Mouse (Mus musculus) forebrain, embryonic 16.5 days (tissue): ENCODE data around the gene Smad5. TPM values are rescaled to one million over a fixed set of nuclear protein-coding genes. Genes with fewer than 3 reads are reported as not detected.

Source experiments
- ATAC-seq: fragments of 200-750 bp; cut with Nextera tagmentation; 2 replicates; pipeline ENCODE4 v1.8.0; 2017; ENCODE audit warnings: mild to moderate bottlenecking, moderate library complexity
- H3K27ac ChIP-seq: fragments of 300-500 bp; sonication (generic); 2 replicates; pipeline ENCODE4 v1.5.1; 2014; ENCODE audit warnings: low read length, control low read depth
- H3K27me3 ChIP-seq: fragments of 300-500 bp; sonication (generic); replicated peaks from 2 replicates; pipeline ENCODE4 v1.6.1; 2014; ENCODE audit warnings: low read length; ENCODE audit not compliant: control insufficient read depth, insufficient read depth
- H3K36me3 ChIP-seq: fragments of 300-500 bp; sonication (generic); 2 replicates; pipeline ENCODE4 v1.6.1; 2014; ENCODE audit not compliant: control insufficient read depth, insufficient read depth
- H3K4me1 ChIP-seq: fragments of 300-500 bp; sonication (generic); replicated peaks from 2 replicates; pipeline ENCODE4 v1.6.1; 2014; ENCODE audit warnings: low read length; ENCODE audit not compliant: control insufficient read depth, insufficient read depth
- H3K4me2 ChIP-seq: fragments of 300-500 bp; sonication (generic); 2 replicates; pipeline ENCODE4 v1.6.1; 2014; ENCODE audit warnings: mild to moderate bottlenecking, low read length, control low read depth
- H3K4me3 ChIP-seq: fragments of 300-500 bp; sonication (generic); replicated peaks from 2 replicates; pipeline ENCODE4 v1.5.1; 2014; ENCODE audit warnings: mild to moderate bottlenecking, low read length, control low read depth
- H3K9ac ChIP-seq: fragments of 300-500 bp; sonication (generic); replicated peaks from 2 replicates; pipeline ENCODE4 v1.6.1; 2014; ENCODE audit warnings: low read depth, low read length, control low read depth
- H3K9me3 ChIP-seq: fragments of 300-500 bp; sonication (generic); 2 replicates; pipeline ENCODE4 v1.6.1; 2016; ENCODE audit warnings: low read length; ENCODE audit not compliant: control insufficient read depth
- WGBS: fragments of 180-500 bp; shearing (Covaris S2); extraction: QIAGEN DNeasy Blood & Tissue Kit; methylation state at CpG from one replicate; pipeline ENCODE4 v1.1.7; 2014; 5-methylcytosine and 5-hydroxymethylcytosine counted together
- polyA plus RNA-seq: library from polyadenylated mRNA; unstranded; fragments of >200 nt; fragmentation: Nextera tagmentation; extraction: Ambion mirVana; gene quantifications from 2 replicates; pipeline ENCODE4 v1.2.1, GENCODE M21; 2015

Smad5 gene
- 32.9 and 37.6 TPM in 2 replicates for polyA plus RNA-seq

- peak; percentile 74 for ATAC-seq
- 0 out of 2 replicates have a peak, but pooled peaks cover 3% of the 10 kb centered on the region for H3K36me3 ChIP-seq
- peak within 1 kb of the TSS; percentile 97 for H3K27ac ChIP-seq
- no peaks in the 10 kb centered on the region for H3K27me3 ChIP-seq
- 4% methylated on average over 56 of the region's 62 CpGs for WGBS
- no peaks in the 10 kb centered on the region for H3K9me3 ChIP-seq
- peak within 1 kb of the TSS; percentile 85 for H3K4me3 ChIP-seq
- peaks cover 51% of the 10 kb centered on the region for H3K4me1 ChIP-seq
- H3K9ac ChIP-seq = peak within 1 kb of the TSS; percentile 91
- H3K4me2 ChIP-seq = peak within 1 kb of the TSS; percentile 69
Measured at GRCm38 (mm10) chr13:56702469-56703221, at the start of gene Smad5. Gene Smad5, plus strand, starts transcription at chr13:56703010.

- H3K36me3 ChIP-seq = no peaks in the 10 kb centered on the region
- no peak overlapping the region for H3K4me2 ChIP-seq
- no peak overlapping the region for H3K27ac ChIP-seq
- WGBS = 85% methylated on average over 5 of the region's 5 CpGs
- no peak overlapping the region for H3K9ac ChIP-seq
- no peaks in the 10 kb centered on the region for H3K27me3 ChIP-seq
- ATAC-seq = no peak
- H3K4me1 ChIP-seq = no peaks in the 10 kb centered on the region
- no peaks in the 10 kb centered on the region for H3K9me3 ChIP-seq
- H3K4me3 ChIP-seq = no peak overlapping the region
Measured at GRCm38 (mm10) chr13:56654176-56654575, 48.6 kb upstream of the Smad5 start.

GRCm38 (mm10) chr13:56657946-56658512 is 44.8 kb upstream of the Smad5 start:
- H3K9me3 ChIP-seq = no peaks in the 10 kb centered on the region
- H3K27me3 ChIP-seq = no peaks in the 10 kb centered on the region
- no peak for ATAC-seq
- no peak overlapping the region for H3K9ac ChIP-seq
- no peak overlapping the region for H3K27ac ChIP-seq
- no peaks in the 10 kb centered on the region for H3K36me3 ChIP-seq
- WGBS = 33% methylated on average over 7 of the region's 7 CpGs
- H3K4me3 ChIP-seq = no peak overlapping the region
- no peak overlapping the region for H3K4me2 ChIP-seq
- no peaks in the 10 kb centered on the region for H3K4me1 ChIP-seq

GRCm38 (mm10) chr13:56658931-56659330 is 43.9 kb upstream of the Smad5 start:
- H3K9ac ChIP-seq = no peak overlapping the region
- WGBS = 72% methylated on average over 6 of the region's 6 CpGs
- ATAC-seq = no peak

GRCm38 (mm10) chr13:56661914-56662621 is 40.7 kb upstream of the Smad5 start:
- Histone ChIP-seq H3K27me3 (no peaks in the 10 kb centered on the region), H3K9me3 (no peaks in the 10 kb centered on the region), H3K9ac (no peak overlapping the region), H3K4me1 (no peaks in the 10 kb centered on the region), H3K4me3 (no peak overlapping the region), H3K4me2 (no peak overlapping the region), H3K27ac (no peak overlapping the region), H3K36me3 (no peaks in the 10 kb centered on the region)
- no peak for ATAC-seq
- WGBS = 64% methylated on average over 7 of the region's 7 CpGs

More at GRCm38 (mm10) chr13:56658931-56659330, 43.9 kb upstream of the Smad5 start:
- Histone ChIP-seq H3K27me3 (no peaks in the 10 kb centered on the region), H3K4me2 (no peak overlapping the region), H3K36me3 (no peaks in the 10 kb centered on the region), H3K9me3 (no peaks in the 10 kb centered on the region), H3K4me1 (no peaks in the 10 kb centered on the region), H3K27ac (no peak overlapping the region), H3K4me3 (no peak overlapping the region)

GRCm38 (mm10) chr13:56664256-56665170 is 38.3 kb upstream of the Smad5 start:
- Histone ChIP-seq H3K4me3 (no peak overlapping the region), H3K27me3 (no peaks in the 10 kb centered on the region), H3K9ac (no peak overlapping the region), H3K4me1 (no peaks in the 10 kb centered on the region), H3K4me2 (no peak overlapping the region), H3K27ac (no peak overlapping the region), H3K36me3 (no peaks in the 10 kb centered on the region), H3K9me3 (no peaks in the 10 kb centered on the region)
- ATAC-seq = no peak
- 80% methylated on average over 17 of the region's 17 CpGs for WGBS

- ATAC-seq = no peak
- Histone ChIP-seq H3K9ac (no peak overlapping the region), H3K4me2 (no peak overlapping the region), H3K27ac (no peak overlapping the region), H3K27me3 (no peaks in the 10 kb centered on the region), H3K4me1 (no peaks in the 10 kb centered on the region), H3K9me3 (no peaks in the 10 kb centered on the region), H3K4me3 (no peak overlapping the region), H3K36me3 (no peaks in the 10 kb centered on the region)
- WGBS = 58% methylated on average over 11 of the region's 11 CpGs
Measured at GRCm38 (mm10) chr13:56671206-56671605, 31.6 kb upstream of the Smad5 start.

GRCm38 (mm10) chr13:56677731-56678130 is 25.1 kb upstream of the Smad5 start:
- Histone ChIP-seq H3K4me1 (0 out of 2 replicates have a peak, but pooled peaks cover 3% of the 10 kb centered on the region), H3K27ac (no peak overlapping the region), H3K36me3 (no peaks in the 10 kb centered on the region), H3K9me3 (no peaks in the 10 kb centered on the region), H3K27me3 (no peaks in the 10 kb centered on the region), H3K4me2 (no peak overlapping the region), H3K4me3 (no peak overlapping the region), H3K9ac (no peak overlapping the region)
- WGBS = 80% methylated on average over 4 of the region's 4 CpGs
- ATAC-seq = no peak
